Mouse (Mus musculus) stomach, embryonic 14.5 days (tissue): ENCODE results near the gene H13. TPM values are rescaled to one million over a fixed set of nuclear protein-coding genes. Genes with fewer than 3 reads are reported as not detected.
A peak's percentile ranks its signal among the peaks of the same experiment; 100 is the strongest.

Experiments
- ATAC-seq: fragments of 200-750 bp; cut with Nextera tagmentation; 2 replicates; pipeline ENCODE4 v1.8.0; 2017; ENCODE audit warnings: low read depth, moderate TSS enrichment; ENCODE audit not compliant: insufficient number of reproducible peaks, insufficient read depth, low FRiP score
- H3K27ac ChIP-seq: fragments of 300-500 bp; sonication (generic); 2 replicates; pipeline ENCODE4 v1.5.1; 2014; ENCODE audit warnings: mild to moderate bottlenecking, low read length, moderate library complexity, mixed read lengths
- H3K27me3 ChIP-seq: fragments of 300-500 bp; sonication (generic); 2 replicates; pipeline ENCODE4 v1.6.1; 2014; ENCODE audit warnings: low read length, control low read depth, mixed read lengths; ENCODE audit not compliant: control insufficient read depth, insufficient read depth
- H3K36me3 ChIP-seq: fragments of 300-500 bp; sonication (generic); 2 replicates; pipeline ENCODE4 v1.6.1; 2014; ENCODE audit warnings: mild to moderate bottlenecking, control low read depth, low read length, moderate library complexity, mixed read lengths; ENCODE audit not compliant: control insufficient read depth, insufficient read depth
- H3K4me1 ChIP-seq: fragments of 300-500 bp; sonication (generic); 2 replicates; pipeline ENCODE4 v1.6.1; 2014; ENCODE audit warnings: low read length, control low read depth, mixed read lengths; ENCODE audit not compliant: control insufficient read depth, insufficient read depth
- H3K4me2 ChIP-seq: fragments of 300-500 bp; sonication (generic); replicated peaks from 2 replicates; pipeline ENCODE4 v1.6.1; 2014; ENCODE audit warnings: low read depth, low read length, control low read depth
- H3K4me3 ChIP-seq: fragments of 300-500 bp; sonication (generic); 2 replicates; pipeline ENCODE4 v1.5.1; 2014; ENCODE audit warnings: low read depth, low read length, control low read depth
- H3K9ac ChIP-seq: fragments of 300-500 bp; sonication (generic); replicated peaks from 2 replicates; pipeline ENCODE4 v1.6.1; 2014; ENCODE audit warnings: low read depth, mild to moderate bottlenecking, control low read depth, low read length, moderate library complexity, mixed read lengths
- H3K9me3 ChIP-seq: fragments of 300-500 bp; sonication (generic); 2 replicates; pipeline ENCODE4 v1.6.1; 2016; ENCODE audit warnings: low read depth, low read length, control low read depth; ENCODE audit not compliant: control insufficient read depth
- WGBS: fragments of 180-500 bp; shearing (Covaris S2); extraction: QIAGEN DNeasy Blood & Tissue Kit; methylation state at CpG from one replicate; pipeline ENCODE4 v1.1.7; 2014; 5-methylcytosine and 5-hydroxymethylcytosine counted together
- polyA plus RNA-seq: library from polyadenylated mRNA; unstranded; fragments of >200 nt; fragmentation: Nextera tagmentation; extraction: Ambion mirVana; gene quantifications from 2 replicates; pipeline ENCODE4 v1.2.1, GENCODE M21; 2014

H13 gene
- 120 and 122 TPM in 2 replicates for polyA plus RNA-seq

DNA sequence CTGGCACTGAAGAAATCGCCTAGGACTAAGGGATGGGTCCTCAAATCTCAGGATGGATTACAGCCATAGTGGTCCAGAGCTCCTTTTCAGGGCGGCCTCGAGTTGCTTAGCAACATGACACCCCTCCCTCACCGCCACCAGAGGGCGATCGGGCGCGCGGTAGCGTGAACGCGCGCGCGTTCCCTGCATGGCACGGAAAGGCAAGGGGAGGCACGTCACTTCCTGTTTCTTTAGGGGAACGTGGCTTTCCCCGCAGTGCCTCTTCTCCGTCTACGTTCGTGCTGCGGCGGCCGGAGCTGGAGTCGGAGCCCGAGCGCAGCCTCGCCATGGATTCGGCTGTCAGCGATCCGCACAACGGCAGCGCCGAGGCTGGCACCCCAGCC lies at the start of gene H13:
Gene H13, plus strand, starts transcription at position 206 of the 383 bp plus-strand sequence.
- peaks cover 28% of the 10 kb centered on the region for H3K4me1 ChIP-seq
- ATAC-seq, result peak; percentile 70
- peak within 1 kb of the TSS; percentile 98 for H3K27ac ChIP-seq
- no peaks in the 10 kb centered on the region for H3K27me3 ChIP-seq
- WGBS, result under 1% methylated on average over 25 of the region's 35 CpGs
- H3K4me2 ChIP-seq, result peak within 1 kb of the TSS; percentile 90
- H3K9me3 ChIP-seq, result no peaks in the 10 kb centered on the region
- peak within 1 kb of the TSS; percentile 95 for H3K9ac ChIP-seq
- peaks cover 11% of the 10 kb centered on the region for H3K36me3 ChIP-seq
- H3K4me3 ChIP-seq, result peak within 1 kb of the TSS; percentile 95

DNA sequence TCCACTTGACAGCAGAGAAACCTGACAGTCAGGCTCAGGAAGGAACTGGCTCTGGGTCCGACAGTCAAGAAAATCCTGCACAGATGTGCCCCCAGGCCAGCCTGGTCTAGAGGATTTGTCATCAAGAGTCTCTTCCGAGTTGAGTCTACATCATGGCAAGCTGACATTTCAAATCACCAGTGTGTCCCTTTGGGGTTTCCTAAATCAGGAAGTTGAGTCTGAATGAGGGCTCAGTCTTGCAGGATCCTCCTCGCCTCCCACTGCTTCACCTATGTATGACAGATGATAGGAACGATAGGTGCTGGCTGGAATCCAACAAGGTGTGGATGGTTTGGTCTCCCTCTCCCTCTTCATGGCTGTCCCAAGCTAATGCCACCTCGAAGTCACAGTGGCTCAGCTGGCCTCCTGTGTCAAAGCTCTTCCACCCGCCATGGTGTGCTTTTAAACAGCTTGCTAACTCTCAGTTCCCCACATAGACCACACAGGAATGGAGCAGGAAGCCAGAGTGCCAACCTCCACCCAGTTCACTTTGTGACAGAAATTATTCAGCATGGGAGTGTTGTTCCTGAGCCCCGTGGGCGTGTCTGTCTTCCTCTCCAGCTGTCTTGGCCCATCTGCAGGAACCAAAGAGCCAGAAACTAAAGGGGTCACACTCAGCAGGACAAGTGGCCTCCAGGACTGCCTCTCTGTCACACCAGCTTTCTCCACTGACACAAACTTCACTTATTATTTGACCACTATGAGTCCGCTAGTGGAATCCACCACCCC lies 48.7 kb upstream of the H13 start:
- Histone ChIP-seq H3K4me3 (no peak overlapping the region), H3K36me3 (no peaks in the 10 kb centered on the region), H3K4me1 (no peaks in the 10 kb centered on the region), H3K27me3 (no peaks in the 10 kb centered on the region), H3K27ac (no peak overlapping the region), H3K9me3 (no peaks in the 10 kb centered on the region), H3K9ac (no peak overlapping the region), H3K4me2 (no peak overlapping the region)
- no peak for ATAC-seq
- WGBS, result 70% methylated on average over 9 of the region's 9 CpGs

DNA sequence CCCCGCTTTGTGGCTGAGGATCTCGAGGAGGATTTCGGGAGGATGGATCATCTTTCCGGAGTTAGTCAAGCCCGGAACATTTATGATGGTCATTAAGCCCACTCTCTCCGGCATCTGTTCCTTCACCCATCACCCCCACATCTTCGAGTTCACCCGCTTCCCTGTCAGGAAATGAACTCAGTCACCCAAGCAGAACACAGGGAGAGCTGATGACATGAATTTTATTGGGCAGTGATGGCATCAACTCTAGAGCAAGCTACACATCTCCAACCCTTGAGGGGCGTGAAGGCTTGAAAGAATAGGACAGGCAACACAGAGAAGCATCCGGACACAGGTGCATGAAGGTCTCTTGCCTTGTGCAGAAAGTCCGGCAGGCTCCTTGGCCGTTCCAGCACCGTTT lies 47.1 kb upstream of the H13 start:
- no peak for ATAC-seq
- Histone ChIP-seq H3K36me3 (no peaks in the 10 kb centered on the region), H3K4me1 (peaks cover 4% of the 10 kb centered on the region; the same call in 1 of the 2 replicates), H3K9ac (no peak overlapping the region), H3K9me3 (no peaks in the 10 kb centered on the region), H3K27ac (no peak overlapping the region), H3K4me2 (no peak overlapping the region), H3K27me3 (no peaks in the 10 kb centered on the region), H3K4me3 (no peak overlapping the region)
- 89% methylated on average over 13 of the region's 13 CpGs for WGBS

DNA sequence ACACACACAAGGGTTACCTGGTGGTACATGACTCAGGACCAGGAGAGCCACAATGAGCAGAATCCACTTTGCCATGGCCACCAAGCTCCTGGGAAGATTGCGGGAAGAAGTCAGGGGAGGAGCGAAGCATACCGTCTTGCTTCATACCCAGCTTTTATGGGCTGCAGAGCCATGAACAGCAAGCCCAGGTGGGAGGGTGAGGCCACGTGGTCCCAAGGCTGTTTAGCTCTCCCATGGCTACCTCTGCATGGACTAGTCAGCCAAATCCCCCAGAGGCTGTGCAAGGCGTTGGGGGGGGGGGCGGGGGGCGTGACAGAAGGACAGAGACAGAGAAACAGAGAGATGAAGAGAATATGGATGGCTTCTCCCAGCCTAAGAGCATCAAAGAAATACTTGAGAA lies 46.3 kb upstream of the H13 start, which contains the start of gene Defb25:
Gene Defb25, minus strand, starts transcription at position 101 of the 400 bp plus-strand sequence.
- Histone ChIP-seq H3K4me1 (peaks cover 6% of the 10 kb centered on the region), H3K9ac (no peak within 1 kb of the TSS), H3K27ac (no peak within 1 kb of the TSS), H3K4me2 (no peak within 1 kb of the TSS), H3K27me3 (no peaks in the 10 kb centered on the region), H3K36me3 (no peaks in the 10 kb centered on the region), H3K4me3 (no peak within 1 kb of the TSS), H3K9me3 (no peaks in the 10 kb centered on the region)
- no peak for ATAC-seq
- WGBS, result 77% methylated on average over 6 of the region's 7 CpGs

DNA sequence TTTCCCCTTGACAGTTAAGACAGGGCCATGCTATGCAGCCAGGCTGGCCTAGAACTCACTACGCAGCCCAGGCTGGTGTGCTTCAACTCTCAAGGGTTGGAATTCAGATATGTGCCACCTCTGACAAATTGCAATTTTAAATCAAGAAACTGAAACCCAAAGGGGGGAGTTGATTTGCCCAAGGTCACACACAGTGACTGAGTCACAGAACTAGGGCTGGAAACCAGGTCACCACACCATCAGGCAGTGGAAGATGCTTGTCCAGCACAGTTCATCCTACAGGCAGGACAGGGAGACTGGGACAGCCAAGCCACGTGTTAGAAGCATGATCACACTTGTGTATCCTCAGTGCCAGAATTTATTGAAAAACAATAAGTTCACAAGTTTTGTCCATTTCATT lies 44.7 kb upstream of the H13 start:
- Histone ChIP-seq H3K4me2 (no peak overlapping the region), H3K9me3 (no peaks in the 10 kb centered on the region), H3K27me3 (no peaks in the 10 kb centered on the region; the same call in 1 of the 2 replicates), H3K9ac (no peak overlapping the region), H3K27ac (no peak overlapping the region), H3K36me3 (no peaks in the 10 kb centered on the region), H3K4me1 (peaks cover 13% of the 10 kb centered on the region), H3K4me3 (no peak overlapping the region)
- 86% methylated on average over 2 of the region's 2 CpGs for WGBS
- ATAC-seq, result no peak

DNA sequence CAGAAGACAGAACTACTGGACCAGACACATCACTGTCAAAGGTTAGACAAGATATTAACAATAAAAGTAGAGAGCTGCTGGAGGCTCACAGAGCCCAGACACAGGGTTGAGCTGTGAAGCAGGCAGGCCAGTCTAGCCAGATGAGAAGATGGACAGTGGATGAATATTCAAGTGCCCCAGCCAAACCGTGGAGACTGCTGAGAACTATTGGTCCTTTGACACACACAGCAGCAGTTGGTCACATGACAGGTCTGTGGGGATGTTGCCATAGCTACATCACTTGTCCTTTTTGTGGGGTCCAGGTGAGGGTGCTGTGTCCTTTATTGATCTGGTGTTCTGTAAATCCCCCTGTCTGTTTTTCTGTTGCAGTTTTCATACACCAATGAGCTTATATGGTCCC lies 44.0 kb upstream of the H13 start:
- no peaks in the 10 kb centered on the region for H3K36me3 ChIP-seq
- no peak for ATAC-seq
- H3K9me3 ChIP-seq, result no peaks in the 10 kb centered on the region
- 16% methylated on average over 1 of the region's 1 CpGs for WGBS
- H3K4me2 ChIP-seq, result no peak overlapping the region
- peaks cover 13% of the 10 kb centered on the region for H3K4me1 ChIP-seq
- H3K27ac ChIP-seq, result no peak overlapping the region
- no peaks in the 10 kb centered on the region; the same call in 1 of the 2 replicates for H3K27me3 ChIP-seq
- H3K9ac ChIP-seq, result no peak overlapping the region
- no peak overlapping the region for H3K4me3 ChIP-seq

DNA sequence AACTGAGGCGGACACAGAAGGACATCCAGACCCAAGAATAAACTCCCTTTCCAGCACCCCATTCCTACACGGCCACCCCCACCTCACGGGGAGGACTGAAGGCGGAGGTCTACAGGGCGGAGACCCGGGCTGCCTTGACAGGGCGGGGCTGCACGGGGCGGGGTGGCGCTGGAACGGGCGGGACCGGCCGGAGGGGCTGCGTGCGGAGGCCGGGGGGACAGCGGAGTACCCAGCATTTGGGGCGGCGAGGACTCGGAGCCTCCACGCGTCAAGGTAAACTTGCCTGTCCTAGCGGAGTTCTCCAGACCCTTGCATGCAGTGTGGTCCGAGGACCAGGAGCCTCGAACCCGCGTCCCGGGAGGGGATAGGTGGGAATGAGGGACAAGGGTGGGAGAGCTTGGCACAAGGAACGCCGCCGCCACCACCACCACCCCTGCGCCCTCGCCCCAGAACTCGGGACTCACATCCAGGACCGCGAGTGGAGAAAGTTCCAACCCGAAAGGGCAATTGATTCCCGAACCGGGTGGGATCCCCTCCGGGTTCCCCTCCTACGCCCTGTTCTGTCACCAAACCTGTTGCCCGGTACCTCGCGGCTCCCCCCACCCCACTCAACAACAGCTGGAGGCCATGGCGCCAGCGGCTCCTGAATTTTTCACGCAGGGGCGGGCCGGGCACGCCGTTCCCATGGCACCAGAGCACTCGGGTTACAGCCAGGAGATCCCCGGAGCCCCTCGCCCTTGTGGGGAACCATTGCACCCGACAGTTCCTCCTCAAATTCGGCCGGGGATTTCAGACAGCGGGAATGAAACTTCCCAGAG lies 42.3 kb upstream of the H13 start, which contains the start of gene Rem1:
Gene Rem1, plus strand, starts transcription at position 178 of the 818 bp plus-strand sequence.
- Histone ChIP-seq H3K4me1 (peaks cover 13% of the 10 kb centered on the region), H3K4me2 (peak within 1 kb of the TSS; percentile 71), H3K9ac (peak within 1 kb of the TSS; percentile 53), H3K36me3 (no peaks in the 10 kb centered on the region), H3K9me3 (no peaks in the 10 kb centered on the region), H3K27me3 (no peaks in the 10 kb centered on the region; the same call in 1 of the 2 replicates), H3K4me3 (peak within 1 kb of the TSS; percentile 55), H3K27ac (peak within 1 kb of the TSS; percentile 40; the same call in 1 of the 2 replicates)
- WGBS, result 2% methylated on average over 59 of the region's 59 CpGs
- peak; percentile 50; the same call in 1 of the 2 replicates for ATAC-seq

DNA sequence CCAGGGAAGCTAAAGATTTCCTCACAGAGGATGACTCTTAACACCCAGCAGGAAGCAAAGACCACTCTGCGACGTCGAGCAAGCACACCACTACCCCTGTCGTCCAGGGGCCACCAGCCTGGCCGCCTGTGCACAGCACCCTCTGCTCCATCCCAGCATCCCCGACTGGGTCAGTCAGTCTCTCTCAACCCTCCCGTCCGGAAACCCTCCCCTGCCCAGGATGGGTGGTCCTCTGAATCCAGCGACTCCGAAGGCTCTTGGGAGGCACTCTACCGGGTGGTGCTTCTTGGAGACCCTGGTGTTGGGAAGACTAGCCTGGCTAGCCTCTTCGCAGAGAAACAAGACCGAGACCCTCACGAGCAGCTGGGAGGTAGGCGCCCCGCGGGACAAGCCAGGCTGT lies 41.2 kb upstream of the H13 start:
- no peaks in the 10 kb centered on the region for H3K36me3 ChIP-seq
- H3K9me3 ChIP-seq, result no peaks in the 10 kb centered on the region
- H3K4me1 ChIP-seq, result peaks cover 23% of the 10 kb centered on the region
- H3K9ac ChIP-seq, result no peak overlapping the region
- 50% methylated on average over 17 of the region's 17 CpGs for WGBS
- 0 out of 2 replicates have a peak overlapping the region, but pooled peaks have one; percentile 40 for H3K27ac ChIP-seq
- no peak; the same call in 1 of the 2 replicates for ATAC-seq
- H3K4me2 ChIP-seq, result peak overlapping the region; percentile 71
- no peaks in the 10 kb centered on the region; the same call in 1 of the 2 replicates for H3K27me3 ChIP-seq
- H3K4me3 ChIP-seq, result peak overlapping the region; percentile 55
